Mouse (Mus musculus) 416B (cell line): ENCODE measurements around the gene Eif4h.
A peak's percentile ranks its signal among the peaks of the same experiment; 100 is the strongest.

ENCODE experiments used
- DNase-seq: peaks from one replicate; pipeline ENCODE4 v3.0.0; 2011; ENCODE audit warnings: low read depth

Eif4h gene

DNA sequence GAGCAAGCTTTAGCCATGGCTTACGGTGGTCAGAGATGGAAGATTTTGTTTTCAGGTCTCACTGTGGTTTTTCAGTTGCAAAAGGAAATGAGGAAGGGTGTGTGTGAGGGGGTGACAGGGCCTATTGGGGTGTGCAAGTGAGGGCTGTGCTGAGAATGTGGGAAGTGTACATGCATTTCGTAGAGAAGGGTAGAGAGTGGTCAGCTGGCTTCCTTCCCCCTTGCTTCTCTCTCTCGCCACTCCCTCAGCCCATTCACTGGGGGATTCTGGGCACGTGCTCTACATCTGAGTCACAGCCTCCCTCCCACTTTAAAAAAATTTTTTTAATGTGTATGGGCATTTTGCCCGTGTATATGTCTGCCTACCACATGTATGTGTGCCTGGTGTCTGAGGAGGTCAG is 32.2 kb downstream of the Eif4h start:
- peak; percentile 97 for DNase-seq

DNA sequence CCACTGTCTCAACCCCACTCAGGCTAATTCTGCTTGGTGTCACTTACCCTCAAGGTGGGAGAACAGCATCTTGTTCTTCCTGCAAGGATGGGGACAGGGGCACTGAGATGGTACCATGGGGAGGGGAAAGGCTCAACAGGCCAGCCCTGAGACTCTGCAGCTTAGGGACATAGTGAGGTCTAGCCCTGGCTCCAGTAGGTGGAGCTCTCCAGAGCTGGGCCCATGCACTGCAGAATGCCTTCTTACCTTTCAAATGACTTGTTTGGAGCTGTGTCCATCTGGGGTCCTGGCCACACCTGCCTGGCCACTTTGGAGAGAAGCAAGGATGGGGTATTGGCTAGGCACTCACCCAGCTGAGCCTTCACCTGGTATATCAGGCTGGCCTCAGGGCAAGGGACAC is 33.0 kb downstream of the Eif4h start:
- DNase-seq: peak; percentile 47

DNA sequence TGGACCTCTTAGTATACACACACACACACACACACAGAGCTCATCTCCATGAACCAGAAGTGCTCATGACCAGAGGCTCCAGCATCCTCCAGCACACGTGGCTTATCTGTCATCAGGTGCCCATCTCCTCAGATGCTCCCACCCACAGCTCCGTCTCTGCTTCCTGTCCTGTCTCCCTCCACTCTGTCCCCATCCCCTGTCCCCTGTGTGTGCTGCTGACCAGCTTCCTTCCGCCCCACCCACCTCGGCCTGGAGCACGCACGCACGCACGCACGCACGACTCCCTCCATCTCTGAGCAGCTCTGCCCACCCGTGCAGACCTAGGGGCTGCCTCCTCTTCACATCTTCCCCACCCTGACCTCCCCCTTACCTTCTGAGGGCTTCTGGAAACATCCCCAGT is 34.9 kb downstream of the Eif4h start:
- DNase-seq: no peak

DNA sequence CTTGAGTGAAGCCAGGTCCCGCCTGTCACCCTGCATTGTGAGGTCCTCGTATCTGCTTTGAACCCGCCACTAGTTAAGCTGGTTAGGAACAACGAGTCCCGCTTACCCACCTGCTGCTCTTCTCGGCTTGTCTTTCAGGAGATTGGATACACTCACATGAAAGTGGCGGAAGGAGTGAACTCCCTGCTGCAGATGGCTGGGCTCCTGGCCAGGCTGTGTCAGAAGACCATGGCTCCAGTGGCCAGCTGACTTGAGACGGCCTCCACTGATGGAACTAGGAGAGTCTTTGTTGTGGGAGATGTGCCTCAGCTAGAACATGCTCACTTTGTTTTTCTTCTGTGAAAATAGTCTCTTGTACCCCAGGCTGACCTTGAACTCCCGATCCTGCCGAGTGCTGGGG is 41.6 kb downstream of the Eif4h start:
- DNase-seq: no peak

DNA sequence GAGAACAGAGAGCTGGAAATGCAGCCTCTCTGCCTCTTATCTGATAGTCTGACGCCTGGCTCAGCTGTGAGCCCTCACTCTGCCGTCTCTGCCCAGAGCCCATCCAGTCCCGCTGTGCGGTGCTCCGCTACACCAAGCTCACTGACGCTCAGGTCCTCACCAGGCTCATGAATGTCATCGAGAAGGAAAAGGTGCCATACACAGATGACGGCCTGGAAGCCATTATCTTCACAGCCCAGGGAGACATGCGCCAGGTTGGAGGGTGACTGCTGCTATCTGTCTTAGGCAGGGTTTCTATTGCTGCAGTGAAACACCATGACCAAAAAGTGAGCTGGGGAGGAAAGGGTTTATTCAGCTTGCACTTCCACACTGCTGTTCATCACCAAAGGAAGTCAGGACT is 46.2 kb downstream of the Eif4h start:
- no peak for DNase-seq

DNA sequence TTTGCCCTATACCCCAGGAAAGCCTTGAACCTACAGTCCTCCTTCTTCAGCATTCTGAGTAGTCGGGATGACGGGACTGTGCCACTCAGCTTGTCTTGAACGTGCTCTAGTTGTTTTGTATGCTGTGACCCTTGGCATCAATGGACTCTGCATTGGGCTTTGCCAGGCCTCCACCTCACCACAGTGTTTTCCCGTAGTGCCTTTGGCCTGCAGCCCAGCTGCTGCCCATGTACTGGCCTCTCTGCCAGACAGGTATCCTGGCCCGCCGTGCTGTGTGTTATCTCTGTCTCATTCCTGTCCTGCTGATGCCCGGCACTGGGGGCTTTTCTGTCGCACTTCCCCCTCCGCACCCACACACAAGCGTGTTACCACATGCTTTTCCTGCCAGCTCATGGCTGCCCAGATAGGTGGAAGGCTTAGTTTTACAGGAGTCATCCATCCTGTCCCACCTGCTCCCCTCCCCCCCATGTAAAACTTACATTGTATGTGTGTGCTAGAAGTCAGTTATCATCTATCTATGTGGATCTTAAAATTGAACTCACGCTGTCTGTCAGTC is 47.2 kb downstream of the Eif4h start:
- DNase-seq: no peak

DNA sequence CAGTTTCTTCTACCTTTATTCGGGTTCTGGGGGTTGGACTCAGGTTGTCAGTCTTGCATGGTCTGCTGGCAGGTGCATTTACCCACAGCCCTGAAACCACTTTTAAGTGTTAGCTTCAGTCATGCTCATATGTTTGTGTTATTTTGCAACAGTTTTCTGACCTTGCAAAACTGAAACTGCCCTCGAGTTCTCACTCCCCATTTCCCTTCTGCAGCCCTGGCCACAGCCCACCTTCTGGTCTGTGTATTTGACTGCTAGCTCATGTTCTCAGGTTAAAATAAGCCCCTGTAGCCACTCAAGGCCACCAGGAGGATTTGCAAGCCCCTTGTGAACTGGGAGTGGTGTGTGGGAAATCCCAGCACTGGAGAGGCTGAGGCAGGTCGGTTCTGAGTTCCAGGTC is 49.4 kb downstream of the Eif4h start:
- peak; percentile 43 for DNase-seq

DNA sequence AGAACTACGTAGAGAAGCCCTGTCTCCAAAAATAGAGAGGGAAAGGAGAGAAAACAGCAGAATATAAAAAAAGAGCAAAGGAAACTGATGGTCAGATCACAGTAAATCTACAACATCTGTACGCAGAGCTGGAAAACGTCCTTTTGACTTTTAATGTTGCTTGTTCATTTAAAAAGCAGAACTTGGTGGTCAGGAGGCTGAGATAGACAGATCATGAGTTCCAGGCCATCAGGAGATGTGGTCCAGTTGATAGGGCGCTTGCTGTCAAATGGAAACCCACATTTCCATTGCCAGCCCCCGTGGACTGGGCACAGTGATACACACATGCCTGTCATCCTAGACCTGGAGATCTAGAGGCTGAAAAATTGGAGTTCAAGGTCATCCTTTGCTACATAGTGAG is 54.5 kb downstream of the Eif4h start:
- DNase-seq: peak; percentile 90

DNA sequence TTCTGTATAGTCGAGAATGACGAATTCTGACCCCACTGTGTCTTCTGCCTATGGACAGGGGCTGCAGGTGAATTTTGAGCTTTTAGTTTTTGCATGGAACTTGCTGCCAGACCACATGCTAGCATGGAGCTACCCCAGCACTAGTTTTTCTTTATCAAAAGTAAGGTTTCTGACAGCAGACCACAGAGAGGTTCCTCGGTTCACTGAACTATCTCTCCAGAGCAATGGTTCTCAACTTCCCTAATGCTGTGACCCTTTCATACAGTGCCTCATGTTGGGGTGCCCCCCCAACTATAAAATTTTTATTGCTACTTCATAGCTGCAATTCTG is 55.4 kb downstream of the Eif4h start:
- no peak for DNase-seq

DNA sequence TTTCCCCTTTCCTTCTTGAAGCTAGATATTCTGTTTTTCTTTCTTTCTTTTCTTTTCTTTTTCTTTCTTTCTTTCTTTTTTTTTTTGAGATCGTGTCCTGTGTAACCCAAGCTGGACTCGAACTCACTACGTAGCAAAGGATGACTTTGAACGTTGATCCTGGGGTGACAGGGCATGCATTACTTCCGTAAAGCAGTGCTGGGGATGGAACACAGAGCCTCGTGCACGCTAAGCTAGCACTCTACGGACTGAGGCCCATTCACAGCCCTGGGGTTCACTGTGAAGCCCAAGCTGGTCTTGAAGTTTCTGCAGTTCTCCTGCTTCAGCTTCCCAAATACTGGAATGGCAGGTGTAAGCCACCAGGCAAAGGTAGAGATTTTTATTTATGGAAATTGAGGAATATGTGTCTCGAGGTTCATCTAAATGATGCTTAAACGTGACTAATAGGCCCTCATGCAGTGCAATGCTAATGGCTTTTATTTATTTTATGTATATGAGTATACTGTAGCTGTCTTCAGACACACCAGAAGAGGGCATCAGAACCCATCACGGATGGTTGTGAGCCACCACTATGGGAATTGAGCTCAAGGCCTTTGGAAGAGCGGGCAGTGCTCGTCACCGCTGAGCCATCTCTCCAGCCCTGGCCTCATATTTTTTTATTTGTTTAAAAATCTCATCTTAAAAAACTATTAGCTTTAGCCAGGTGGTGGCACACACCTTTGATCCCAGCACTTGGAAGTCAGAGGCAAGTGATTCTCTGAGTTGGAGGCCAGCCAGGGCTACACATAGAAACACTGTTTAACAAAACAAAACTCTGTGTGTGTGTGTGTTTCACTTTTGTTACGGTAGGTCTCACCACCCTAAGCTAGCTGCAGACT is 56.0 kb downstream of the Eif4h start:
- DNase-seq: peak; percentile 66

DNA sequence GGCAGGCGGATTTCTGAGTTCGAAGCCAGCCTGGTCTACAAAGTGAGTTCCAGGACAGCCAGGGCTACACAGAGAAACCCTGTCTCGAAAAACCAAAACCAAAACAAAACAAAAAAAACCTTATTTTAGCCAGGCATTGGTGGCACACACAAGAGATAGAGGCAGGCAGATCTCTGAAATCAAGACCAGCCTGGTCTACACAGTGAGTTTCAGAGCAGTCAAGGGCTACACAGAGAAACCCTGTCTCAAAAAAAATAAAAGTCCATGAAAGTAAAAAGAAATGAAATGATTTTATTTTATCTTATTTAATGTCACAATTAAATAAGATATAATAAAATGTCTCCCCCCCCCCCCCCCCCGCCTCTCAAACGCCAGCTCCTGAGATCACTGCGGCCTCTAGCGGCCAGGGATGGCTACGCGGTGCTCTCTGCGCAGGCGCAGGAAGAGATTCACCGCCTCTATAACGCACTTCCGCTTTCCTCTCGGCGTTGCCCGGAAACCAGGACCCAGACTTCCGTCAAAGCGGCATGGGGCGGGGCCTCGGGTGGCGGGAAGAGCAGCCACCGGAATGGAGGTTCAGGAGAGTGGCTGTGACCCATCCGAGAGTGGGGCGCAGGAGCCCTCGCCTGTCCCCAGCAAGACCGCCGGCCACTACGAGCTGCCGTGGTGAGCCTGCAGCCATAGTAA is 56.9 kb downstream of the Eif4h start:
- peak; percentile 97 for DNase-seq

DNA sequence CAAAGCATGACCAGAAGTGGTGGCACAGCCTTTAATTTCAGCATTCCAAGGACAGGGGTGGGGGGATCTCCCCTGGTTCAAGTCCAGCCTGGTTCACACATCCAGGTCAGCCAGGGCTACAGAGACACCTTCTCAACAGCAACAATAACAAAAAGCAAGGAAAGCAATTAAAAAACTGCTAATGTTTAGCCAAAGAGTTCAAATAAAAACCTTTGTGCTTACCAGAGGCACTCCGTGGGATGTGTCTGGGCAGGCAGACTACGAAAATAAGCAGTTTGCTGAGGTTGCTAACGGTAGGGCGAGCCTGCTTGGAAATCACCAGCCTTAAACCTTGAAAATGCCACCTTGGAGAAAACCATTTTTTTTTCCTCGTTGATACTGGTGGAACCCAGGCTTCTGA is 58.1 kb downstream of the Eif4h start, which contains the start of gene Rfc2:
Gene Rfc2 (plus strand): TSS at position 221 of the 400 bp plus-strand sequence.
- DNase-seq: no peak

DNA sequence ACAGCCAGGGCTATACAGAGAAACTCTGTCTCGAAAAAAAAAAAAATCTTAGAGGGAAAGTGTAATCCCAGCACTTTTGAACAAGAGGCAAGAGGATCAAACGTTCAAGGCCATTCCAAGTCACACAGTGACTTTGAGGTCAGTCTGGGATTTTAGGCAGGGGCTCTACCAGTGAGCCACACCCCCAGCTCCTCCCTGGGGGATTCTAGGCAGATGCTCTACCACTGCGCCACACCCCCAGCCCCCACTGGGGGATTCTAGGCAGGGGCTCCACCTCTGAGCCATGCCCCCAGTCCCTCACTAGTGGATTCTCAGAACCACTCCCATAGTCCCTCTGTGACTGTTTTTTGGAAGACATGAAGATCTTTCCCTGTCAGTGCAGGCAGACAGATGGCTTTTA is 60.2 kb downstream of the Eif4h start:
- DNase-seq: no peak

DNA sequence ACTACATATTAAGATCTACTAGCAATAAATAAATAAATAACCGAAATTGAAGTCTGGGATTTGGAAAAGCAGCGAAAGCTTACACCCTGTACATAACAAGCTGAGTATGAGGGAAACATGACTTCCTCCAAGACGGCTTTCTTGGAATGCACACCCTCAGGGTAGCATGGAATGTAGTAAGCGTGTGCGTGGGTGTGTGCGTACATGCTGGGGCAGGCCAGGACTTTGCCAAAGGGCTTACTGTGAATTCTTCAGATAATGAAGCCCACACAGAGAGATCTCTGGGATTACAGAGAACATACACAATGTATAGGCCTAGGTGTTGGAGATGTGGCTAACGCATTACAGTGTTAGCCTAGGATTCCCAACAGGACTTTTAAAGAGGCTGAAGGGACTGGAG is 61.8 kb downstream of the Eif4h start:
- no peak for DNase-seq

DNA sequence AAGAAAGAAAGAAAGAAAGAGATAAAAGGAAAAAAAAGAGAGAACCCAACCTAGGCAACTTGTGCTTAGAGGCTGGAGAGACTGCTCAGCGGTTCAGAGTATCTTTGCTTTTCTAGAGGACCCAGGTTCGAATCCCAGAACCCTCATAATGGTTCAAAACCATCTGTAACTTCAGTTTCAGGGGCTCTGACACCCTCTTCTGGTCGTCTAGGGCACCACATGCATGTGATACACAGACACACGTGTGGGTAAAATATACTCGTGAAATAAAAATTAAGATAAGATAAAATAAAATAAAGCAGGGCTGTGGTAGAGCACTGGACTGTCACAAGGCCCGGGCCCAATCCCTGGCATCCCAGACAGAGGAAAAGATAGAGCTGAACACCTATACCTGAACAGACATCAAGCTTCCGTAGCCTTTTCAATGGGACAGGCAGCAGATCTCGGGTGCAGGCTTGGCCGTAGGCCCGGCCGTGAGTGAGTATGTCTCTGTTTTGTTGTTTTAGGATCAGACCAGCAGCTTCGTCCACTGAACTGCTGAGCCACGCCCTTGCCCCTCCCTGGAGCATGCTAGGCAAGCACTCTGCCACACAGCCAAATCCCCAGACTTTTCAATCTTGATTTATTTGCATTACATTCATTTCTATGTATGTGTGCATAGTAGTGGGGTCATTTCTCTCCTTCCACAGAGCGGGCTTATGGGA is 62.6 kb downstream of the Eif4h start:
- DNase-seq: no peak

DNA sequence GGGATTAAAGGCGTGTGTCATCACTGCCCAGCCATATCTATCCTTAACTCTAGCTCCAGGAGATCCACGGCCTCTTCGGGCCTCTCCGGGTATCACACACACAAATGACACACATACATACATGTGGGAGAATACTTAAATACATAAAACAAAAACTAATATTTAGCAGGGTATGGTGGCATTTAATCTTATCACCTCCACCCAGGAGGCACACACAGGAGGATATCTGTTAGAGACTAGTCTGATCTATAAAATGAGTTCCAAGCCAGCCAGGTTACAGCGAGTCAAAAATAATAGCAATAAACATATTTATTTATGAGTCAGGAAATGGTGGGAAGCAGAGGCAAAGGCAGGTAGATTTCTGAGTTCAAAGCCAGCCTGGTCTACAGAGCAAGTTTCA is 63.5 kb downstream of the Eif4h start:
- DNase-seq: no peak

DNA sequence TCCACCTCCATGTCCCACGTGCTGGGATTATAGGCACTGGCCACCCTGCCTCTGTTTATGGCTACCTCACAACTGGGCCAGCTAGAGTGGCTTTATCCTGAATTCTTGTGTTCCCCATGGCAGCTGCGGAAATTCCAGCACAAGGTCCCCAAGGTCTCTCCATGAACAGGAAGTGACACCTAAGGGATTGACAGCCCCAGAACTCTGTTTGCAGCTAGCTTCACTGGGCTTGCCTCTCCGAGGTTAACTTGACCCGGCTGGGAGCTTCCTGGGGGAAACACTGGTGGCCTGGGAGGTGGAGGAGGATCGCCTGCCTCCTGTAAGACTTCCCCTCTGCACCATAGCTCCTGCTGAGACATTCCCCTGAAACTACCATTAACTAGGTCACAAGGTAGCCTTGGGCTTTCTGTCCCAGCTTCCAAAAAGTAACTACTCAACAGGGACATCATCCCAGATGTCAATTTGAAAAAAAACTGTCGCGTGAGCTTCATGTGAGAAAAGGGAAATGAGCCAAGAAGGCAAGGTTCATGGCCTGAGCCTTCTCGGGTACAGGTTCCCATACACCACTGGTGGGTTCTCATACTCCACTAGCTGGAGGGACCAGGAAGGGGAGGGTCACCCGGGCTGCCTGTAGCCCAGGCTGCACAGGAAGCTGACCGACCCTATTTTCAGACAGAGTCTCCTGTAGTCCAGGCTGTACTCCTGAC is 66.6 kb downstream of the Eif4h start:
- DNase-seq: no peak

DNA sequence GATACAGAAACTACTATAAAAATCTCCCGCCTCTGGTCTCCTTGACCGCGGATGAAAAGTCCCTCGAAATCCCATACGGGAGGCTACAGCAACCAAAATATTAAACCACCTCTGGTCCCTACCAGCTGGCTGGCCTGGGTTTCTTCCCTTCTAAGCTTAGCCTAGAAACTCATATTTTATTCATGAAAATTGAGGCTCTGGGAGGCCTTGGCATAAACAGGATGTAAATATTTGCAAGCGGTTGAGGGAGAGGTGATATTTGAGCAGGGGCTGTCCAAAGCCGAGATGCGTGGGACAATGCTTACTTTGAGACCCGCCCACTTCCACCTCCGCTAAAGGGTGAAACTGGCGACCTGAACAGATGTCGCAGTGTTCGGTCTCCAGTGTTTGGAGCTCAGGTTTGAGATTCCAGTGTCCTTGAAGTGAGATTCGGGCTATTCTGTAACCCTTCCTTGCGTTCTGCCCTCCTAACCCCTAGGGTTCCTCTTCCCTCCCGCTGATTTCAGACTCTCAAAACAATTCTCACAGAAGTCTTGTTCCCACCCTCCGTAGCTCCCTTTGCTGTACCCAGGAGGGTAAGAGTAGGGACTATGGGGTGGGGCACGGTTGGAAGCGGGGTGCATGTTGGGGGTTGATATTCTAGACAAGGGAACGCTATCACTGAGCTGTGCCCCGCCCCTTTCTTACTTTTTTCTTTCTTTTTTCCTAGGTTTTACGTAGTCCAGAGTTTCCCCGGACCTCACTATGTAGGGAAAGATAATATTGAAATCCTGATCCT is 67.4 kb downstream of the Eif4h start:
- DNase-seq: peak; percentile 82
